Mouse (Mus musculus) c-Kit-positive CD71-positive TER-119-positive erythroid progenitor cells, embryonic 14.5 days (primary cell): Measurements from ENCODE around the gene Prim2.

Source experiments
- DNase-seq: peaks from one replicate; pipeline ENCODE4 v3.0.0-alpha.2; 2013; ENCODE audit warnings: low spot score

Gene Prim2

DNA sequence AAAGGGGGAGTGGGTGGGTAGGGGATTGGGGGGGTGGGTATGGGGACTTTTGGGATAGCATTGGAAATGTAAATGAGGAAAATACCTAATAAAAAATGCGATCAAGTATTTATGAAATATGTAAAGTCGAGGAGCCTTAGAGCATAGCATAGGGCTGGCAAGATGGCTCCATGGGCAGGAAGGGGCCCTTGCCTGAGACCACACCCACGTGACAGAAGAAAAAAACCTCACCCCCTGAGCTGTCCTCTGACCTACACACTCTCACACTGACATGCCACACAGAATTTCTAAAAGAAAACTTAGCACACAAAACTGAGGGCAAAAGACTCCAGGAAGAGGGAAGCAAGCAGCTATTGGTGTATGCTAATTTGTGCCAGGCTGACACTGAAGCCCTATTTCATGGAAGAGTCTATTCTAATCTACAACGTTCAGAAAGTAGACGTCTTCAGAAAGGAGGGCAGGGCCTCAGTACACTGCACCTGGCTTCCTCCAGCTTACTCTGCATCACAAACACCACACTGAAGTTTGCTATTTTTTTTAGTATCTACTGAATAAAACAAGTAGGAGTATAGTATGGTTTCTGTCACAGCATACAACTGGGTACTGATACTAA is 65.4 kb downstream of the Prim2 start:
- no peak for DNase-seq

DNA sequence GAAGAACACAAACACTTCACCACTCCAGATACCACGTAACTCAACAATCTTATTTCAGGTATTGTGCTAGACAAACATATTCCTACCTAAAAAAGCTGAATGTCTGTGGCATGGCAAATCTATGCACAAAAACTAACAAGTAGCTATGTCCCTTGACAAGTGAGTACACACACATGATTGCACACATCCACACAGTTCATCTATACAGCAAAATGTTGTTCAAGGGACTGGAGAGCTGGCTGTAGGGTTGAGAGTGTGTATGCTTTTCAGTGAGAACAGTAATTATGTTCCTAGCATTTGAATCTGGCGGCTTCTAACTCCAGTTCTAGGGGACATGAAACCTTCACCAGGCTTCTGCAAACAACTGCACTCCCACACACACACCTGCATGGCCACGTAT is 69.9 kb downstream of the Prim2 start:
- DNase-seq = no peak

- DNase-seq = no peak
These were observed 70.5 kb downstream of the Prim2 start for GRCm38 (mm10) chr1:33599019-33599667.

DNA sequence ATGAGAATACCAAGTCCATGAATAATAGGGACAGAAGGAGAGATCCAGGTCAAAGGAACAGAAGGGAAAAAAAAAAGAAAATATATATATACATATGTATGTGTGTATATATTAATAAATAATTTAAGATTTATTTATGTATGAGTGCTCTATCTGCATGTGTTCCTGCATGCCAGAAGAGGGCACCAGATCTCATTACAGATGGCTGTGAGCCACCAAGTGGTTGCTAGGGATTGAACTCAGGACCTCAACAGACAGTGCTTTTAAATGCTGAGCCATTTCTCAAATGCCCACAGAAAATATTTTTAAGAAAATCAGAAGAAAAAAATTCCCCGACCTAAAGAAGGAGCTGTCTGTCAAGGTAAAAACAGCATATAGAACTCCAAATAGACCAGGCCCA is 72.6 kb downstream of the Prim2 start:
- no peak for DNase-seq

DNA sequence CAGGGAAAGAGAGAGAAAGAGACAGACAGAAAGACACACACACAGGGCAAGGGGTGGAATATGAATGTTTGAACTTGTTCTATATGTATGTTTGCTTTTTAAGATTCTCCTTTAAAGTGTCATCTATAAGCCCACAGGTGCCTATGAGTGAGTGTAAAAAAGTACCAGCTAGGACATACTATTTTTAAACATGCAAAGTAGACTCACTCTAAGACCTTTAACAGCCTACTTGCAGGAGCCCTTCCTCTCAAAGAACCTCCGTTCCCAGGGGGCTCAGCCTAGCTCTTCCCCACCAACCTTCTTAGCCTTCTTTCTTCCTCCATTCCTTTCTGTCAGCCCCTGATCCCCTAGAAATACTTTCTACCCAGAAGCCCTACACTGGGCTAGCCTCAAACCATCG is 73.7 kb downstream of the Prim2 start:
- DNase-seq = no peak

DNA sequence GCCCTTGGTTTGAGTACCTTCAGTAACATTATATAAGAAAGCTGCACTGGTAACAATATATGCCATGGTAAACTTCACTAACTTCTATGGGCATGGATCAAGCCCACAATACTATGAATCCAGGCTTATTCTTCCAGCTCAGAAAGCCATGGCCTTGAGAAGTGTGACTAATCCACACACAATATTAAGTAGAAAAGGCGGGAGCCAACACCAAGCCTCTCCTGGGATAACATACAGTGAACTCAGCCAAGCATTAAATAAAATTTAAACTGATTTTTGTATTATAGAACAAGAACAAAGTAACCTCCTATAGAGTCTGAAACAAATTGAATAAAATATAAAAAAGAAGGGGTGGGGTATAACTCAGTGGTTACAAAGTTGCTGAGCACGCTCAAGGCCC is 74.6 kb downstream of the Prim2 start:
- no peak for DNase-seq

GRCm38 (mm10) chr1:33593718-33594388 is 75.7 kb downstream of the Prim2 start:
- DNase-seq = no peak

DNA sequence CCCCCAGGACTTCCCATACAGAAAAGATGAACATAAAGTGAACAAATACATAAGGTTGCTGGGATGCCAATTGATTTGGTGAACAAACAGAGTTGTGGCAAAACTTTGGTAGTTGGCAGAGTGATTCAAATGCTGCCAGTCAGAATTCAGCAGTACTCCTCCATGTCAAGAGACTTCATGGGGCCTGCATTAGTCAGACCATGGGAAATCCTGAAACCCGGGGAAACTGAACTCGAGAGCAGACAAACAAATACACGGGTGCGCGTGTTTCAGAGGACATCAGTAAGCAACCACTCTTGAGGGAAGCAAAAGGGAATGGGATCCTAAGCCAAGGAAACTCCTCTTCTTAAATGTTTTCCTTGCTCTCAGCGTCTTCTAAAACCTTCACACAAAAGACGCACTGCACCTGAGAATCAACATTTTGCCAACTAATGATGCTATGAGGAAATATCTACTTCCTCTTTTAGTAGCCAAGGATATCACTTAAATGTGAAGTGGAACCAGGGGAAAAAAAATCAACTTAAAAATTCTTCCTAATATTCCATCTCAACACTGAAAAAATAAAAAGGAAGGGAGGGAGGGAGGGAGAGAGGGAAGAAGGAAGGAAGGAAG is 77.5 kb downstream of the Prim2 start:
- DNase-seq = no peak

- no peak for DNase-seq
These were observed 78.8 kb downstream of the Prim2 start for GRCm38 (mm10) chr1:33590556-33591411.

- no peak for DNase-seq
These were observed 80.1 kb downstream of the Prim2 start for GRCm38 (mm10) chr1:33589531-33589930.

- DNase-seq = no peak
These were observed 81.0 kb downstream of the Prim2 start for GRCm38 (mm10) chr1:33588557-33588956.

- no peak for DNase-seq
These were observed 85.0 kb downstream of the Prim2 start for GRCm38 (mm10) chr1:33584590-33584978.

GRCm38 (mm10) chr1:33583817-33584589 is 85.6 kb downstream of the Prim2 start:
- no peak for DNase-seq

DNA sequence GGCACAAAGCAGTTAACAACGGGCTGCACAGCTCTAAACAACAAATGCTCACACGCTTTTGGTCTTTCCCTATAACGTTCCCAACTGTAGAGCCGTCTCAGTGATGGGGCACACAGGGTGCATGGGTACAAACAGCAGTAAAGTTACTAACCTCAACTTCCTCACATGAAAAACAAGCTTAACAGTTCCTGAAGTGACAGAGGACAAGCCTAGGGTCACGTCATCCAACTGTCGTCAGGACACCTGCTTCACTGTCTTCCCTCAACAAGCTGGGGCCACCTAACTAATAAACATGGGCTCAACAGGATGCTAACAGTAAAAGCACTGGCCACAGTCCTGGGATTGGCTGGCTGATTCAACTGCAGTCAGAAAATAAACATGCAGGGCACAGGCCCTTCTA is 91.0 kb downstream of the Prim2 start:
- no peak for DNase-seq

GRCm38 (mm10) chr1:33574459-33574858 is 95.1 kb downstream of the Prim2 start:
- peak; percentile 85 for DNase-seq

DNA sequence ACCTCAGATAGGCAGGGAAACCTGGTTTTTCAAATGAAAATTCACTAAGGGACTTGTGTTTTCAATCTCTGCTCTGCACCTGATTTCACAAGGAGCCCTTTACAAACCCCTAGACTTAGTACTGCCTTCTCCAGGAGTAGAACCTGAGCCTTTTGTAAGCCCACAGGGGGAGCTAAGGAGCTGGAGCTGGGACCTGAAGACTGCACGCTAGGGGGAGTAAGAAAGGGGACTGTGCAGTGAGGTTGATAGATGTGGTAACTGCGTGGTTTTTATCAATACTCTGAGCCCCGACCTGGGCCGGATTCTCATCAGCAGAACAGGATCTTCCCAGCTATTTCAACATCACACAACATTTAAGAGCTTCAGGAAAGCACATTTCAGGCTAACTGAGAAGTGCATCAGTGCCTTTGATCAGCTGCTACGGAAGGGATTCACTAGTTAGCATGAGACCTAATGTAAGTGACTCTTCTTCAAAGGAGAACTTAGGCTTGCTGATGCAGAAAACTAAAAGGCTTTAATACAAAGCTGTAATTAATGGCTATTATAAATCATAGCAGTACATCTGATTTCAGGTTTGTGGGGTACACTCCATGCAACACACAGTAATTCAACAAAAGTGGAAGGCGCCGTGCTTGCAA is 103.7 kb downstream of the Prim2 start:
- DNase-seq = peak; percentile 59

- DNase-seq = no peak
These were observed 105.6 kb downstream of the Prim2 start for GRCm38 (mm10) chr1:33564032-33564431.

GRCm38 (mm10) chr1:33563611-33564010 is 106.0 kb downstream of the Prim2 start:
- no peak for DNase-seq

GRCm38 (mm10) chr1:33556638-33557037 is 113.0 kb downstream of the Prim2 start:
- DNase-seq = no peak

GRCm38 (mm10) chr1:33555626-33556025 is 114.0 kb downstream of the Prim2 start:
- no peak for DNase-seq

GRCm38 (mm10) chr1:33551350-33551749 is 118.2 kb downstream of the Prim2 start:
- DNase-seq = no peak
